Mouse (Mus musculus): ENCODE measurements around the gene Stx11. TPM values are rescaled to one million over a fixed set of nuclear protein-coding genes. Genes with fewer than 3 reads are reported as not detected.
"Not testable (repeated sequence)": the region's sequence is repeated elsewhere in the genome, so short reads cannot be mapped to it uniquely, and the experiment has no call there.

Stx11 gene
- polyA plus RNA-seq, 1 experiment from 2014 or later: 2.1 TPM

DNA sequence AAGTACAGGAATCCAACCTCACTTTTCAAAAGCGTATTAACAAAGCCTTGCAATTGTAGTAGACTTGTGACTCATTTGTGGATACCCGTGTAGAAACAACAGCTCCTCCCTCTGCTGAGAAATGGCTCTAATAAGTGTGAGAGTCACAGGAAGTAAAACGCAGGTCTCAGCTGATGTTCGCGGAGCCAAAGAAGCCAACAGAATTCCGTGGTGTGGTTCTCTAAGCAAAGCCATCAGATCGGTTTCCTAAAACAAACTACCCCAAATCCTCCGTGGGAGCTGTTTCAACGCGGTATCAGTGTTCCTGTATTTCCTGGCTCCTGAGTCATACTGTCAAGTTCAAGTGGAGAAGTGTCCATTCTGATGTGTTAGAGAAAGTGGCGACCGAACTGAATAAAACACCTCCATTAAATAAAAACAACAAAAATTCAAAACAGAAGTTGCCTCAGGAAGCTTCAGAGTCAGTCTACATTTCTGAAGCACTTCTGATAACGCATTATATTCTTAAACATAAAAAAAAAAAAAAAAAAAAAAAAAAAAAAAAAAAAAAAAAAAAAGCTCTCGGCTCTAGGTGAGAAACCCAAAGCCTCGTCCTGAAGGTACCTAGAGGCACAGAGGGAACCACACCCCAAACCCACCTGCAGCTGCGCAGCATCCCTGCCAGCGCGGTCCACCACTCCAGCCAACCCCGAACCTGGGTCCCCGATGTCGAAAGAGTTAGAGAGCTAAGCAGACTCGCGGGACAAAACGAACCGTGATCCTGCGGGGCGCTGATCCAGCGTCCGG, 543 bp downstream of the Stx11 start:
- H3K9me3 ChIP-seq (ENCODE audit: control insufficient read depth, low read length): no peaks in the 10 kb centered on the region
- peak overlapping the region; percentile 79 for H3K4me3 ChIP-seq (ENCODE audit: low read length)
- H3K4me1 ChIP-seq (ENCODE audit: control insufficient read depth, insufficient read depth, low read depth, low read length): no peaks in the 10 kb centered on the region
- no peaks in the 10 kb centered on the region for H3K36me3 ChIP-seq (ENCODE audit: control insufficient read depth, insufficient read depth, low read length)
- peak; percentile 73 for ATAC-seq
- H3K27ac ChIP-seq (ENCODE audit: low read depth, low read length): no peak overlapping the region
- H3K4me2 ChIP-seq (ENCODE audit: low read length): peak overlapping the region; percentile 95
- peak overlapping the region; percentile 78 for H3K9ac ChIP-seq (ENCODE audit: low read depth, low read length)
- 5% methylated on average over 29 of the region's 29 CpGs for WGBS
- H3K27me3 ChIP-seq (replicated peaks; ENCODE audit: control insufficient read depth, insufficient read depth, low read length): no peaks in the 10 kb centered on the region; the same call in 1 of the 2 replicates

DNA sequence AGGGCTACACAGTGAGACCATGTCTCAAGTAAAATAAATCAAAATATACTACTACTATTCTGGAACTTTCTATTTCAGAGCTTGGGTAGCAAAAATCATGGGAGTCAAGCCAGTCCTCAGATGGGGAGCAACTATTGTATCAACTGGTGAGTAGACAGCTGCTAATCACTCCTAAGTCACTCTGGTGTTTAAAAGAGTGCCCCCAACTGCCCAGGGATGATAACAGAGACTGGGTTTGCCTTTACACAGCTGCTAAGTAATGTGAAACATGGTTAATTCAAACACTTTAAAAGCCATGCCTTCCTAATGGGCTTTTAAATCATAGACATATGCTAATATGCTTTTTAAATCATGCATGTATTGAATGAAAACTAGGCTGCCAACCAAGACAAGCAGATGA, 1.9 kb downstream of the Stx11 start:
- Histone ChIP-seq H3K9me3 (ENCODE audit: control insufficient read depth, low read length) (no peaks in the 10 kb centered on the region), H3K27ac (ENCODE audit: low read depth, low read length) (no peak overlapping the region), H3K4me1 (ENCODE audit: control insufficient read depth, insufficient read depth, low read depth, low read length) (no peaks in the 10 kb centered on the region), H3K4me2 (ENCODE audit: low read length) (no peak overlapping the region), H3K36me3 (ENCODE audit: control insufficient read depth, insufficient read depth, low read length) (no peaks in the 10 kb centered on the region), H3K27me3 (replicated peaks; ENCODE audit: control insufficient read depth, insufficient read depth, low read length) (no peaks in the 10 kb centered on the region; the same call in 1 of the 2 replicates), H3K9ac (ENCODE audit: low read depth, low read length) (no peak overlapping the region), H3K4me3 (ENCODE audit: low read length) (no peak overlapping the region)
- no peak for ATAC-seq

GRCm38 (mm10) chr10:12961546-12961945, 2.6 kb downstream of the Stx11 start:
- no peak overlapping the region for H3K4me2 ChIP-seq (ENCODE audit: low read length)
- no peaks in the 10 kb centered on the region; the same call in 1 of the 2 replicates for H3K27me3 ChIP-seq (replicated peaks; ENCODE audit: control insufficient read depth, insufficient read depth, low read length)
- no peak for ATAC-seq
- 89% methylated on average over 8 of the region's 8 CpGs for WGBS
- H3K4me3 ChIP-seq (ENCODE audit: low read length): no peak overlapping the region
- no peaks in the 10 kb centered on the region for H3K4me1 ChIP-seq (ENCODE audit: control insufficient read depth, insufficient read depth, low read depth, low read length)
- no peak overlapping the region for H3K9ac ChIP-seq (ENCODE audit: low read depth, low read length)
- no peaks in the 10 kb centered on the region for H3K36me3 ChIP-seq (ENCODE audit: control insufficient read depth, insufficient read depth, low read length)
- no peak overlapping the region for H3K27ac ChIP-seq (ENCODE audit: low read depth, low read length)
- H3K9me3 ChIP-seq (ENCODE audit: control insufficient read depth, low read length): no peaks in the 10 kb centered on the region

DNA sequence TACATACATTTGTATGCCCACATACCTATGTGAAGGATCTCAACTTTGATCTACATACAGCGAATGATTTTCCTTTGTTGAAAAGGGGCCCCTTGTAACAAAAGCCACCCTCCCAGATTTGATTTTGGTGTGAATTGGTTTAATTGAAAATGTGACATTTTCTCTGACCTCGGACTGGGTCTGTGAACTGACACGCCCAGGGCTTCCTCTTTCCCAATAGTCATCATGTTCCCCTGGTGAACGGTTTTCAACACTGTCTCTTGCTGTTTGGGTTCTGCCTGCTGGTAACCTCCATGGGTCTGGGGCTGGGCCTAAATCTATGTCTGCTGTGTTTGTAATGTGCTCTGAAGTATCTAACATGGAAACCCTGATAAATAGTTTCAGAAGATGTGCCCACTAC, 6.8 kb downstream of the Stx11 start:
- Histone ChIP-seq H3K4me2 (ENCODE audit: low read length) (no peak overlapping the region), H3K9me3 (ENCODE audit: control insufficient read depth, low read length) (no peaks in the 10 kb centered on the region), H3K4me1 (ENCODE audit: control insufficient read depth, insufficient read depth, low read depth, low read length) (no peaks in the 10 kb centered on the region), H3K36me3 (ENCODE audit: control insufficient read depth, insufficient read depth, low read length) (no peaks in the 10 kb centered on the region), H3K27ac (ENCODE audit: low read depth, low read length) (no peak overlapping the region), H3K4me3 (ENCODE audit: low read length) (no peak overlapping the region), H3K9ac (ENCODE audit: low read depth, low read length) (no peak overlapping the region), H3K27me3 (replicated peaks; ENCODE audit: control insufficient read depth, insufficient read depth, low read length) (no peaks in the 10 kb centered on the region)
- WGBS: 70% methylated on average over 4 of the region's 4 CpGs
- ATAC-seq: no peak

GRCm38 (mm10) chr10:12955831-12956230, 8.3 kb downstream of the Stx11 start:
- H3K9me3 ChIP-seq (ENCODE audit: control insufficient read depth, low read length): no peaks in the 10 kb centered on the region
- no peak overlapping the region for H3K27ac ChIP-seq (ENCODE audit: low read depth, low read length)
- no peaks in the 10 kb centered on the region for H3K27me3 ChIP-seq (replicated peaks; ENCODE audit: control insufficient read depth, insufficient read depth, low read length)
- no peak overlapping the region for H3K4me3 ChIP-seq (ENCODE audit: low read length)
- no peak for ATAC-seq
- H3K4me2 ChIP-seq (ENCODE audit: low read length): no peak overlapping the region
- no peaks in the 10 kb centered on the region for H3K36me3 ChIP-seq (ENCODE audit: control insufficient read depth, insufficient read depth, low read length)
- WGBS: 48% methylated on average over 1 of the region's 1 CpGs
- no peak overlapping the region for H3K9ac ChIP-seq (ENCODE audit: low read depth, low read length)
- H3K4me1 ChIP-seq (ENCODE audit: control insufficient read depth, insufficient read depth, low read depth, low read length): no peaks in the 10 kb centered on the region

DNA sequence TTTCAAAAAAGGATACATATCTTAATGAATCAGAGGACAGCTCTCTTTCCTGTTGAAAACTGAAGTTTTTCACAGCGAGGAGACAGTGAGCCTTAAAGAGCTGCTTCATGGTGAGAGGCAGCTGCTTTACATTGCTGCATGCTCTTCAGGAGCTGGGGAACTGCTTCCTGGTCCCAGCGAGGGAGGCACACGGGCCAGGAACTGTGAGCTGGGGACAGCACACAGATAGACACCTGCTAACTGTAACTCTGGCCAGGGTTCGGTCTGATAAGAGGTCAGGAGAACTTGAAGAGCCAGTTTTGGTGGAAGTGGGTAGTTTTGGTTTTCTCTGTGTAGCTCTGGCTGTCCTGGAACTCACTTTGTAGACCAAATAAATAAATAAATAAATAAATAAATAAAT, 12.7 kb downstream of the Stx11 start:
- H3K27ac ChIP-seq (ENCODE audit: low read depth, low read length); H3K4me1 ChIP-seq (ENCODE audit: control insufficient read depth, insufficient read depth, low read depth, low read length); H3K9me3 ChIP-seq (ENCODE audit: control insufficient read depth, low read length); H3K27me3 ChIP-seq (replicated peaks; ENCODE audit: control insufficient read depth, insufficient read depth, low read length); H3K9ac ChIP-seq (ENCODE audit: low read depth, low read length); H3K36me3 ChIP-seq (ENCODE audit: control insufficient read depth, insufficient read depth, low read length); H3K4me3 ChIP-seq (ENCODE audit: low read length); ATAC-seq; H3K4me2 ChIP-seq (ENCODE audit: low read length): not testable (repeated sequence)
- 57% methylated on average over 4 of the region's 4 CpGs for WGBS

DNA sequence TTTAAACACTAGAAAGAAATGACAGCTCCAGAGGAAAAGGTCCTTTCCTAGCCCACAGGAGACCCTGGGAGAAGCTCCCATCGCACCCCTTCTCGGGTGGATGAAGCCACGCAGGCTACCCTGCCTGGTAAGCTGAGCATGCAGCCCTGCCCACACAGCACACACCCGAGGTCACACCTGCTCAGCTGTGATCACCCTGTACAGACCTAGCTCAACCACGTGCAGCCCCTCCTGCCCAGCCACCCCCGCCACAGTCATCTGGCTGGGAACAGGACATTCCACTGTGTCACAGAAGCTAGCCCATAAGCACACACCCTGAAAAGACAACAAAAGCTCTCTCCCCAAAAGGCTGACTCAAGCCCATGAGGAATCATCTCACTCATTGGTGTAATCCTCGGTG, 14.8 kb downstream of the Stx11 start:
- no peaks in the 10 kb centered on the region for H3K4me1 ChIP-seq (ENCODE audit: control insufficient read depth, insufficient read depth, low read depth, low read length)
- H3K36me3 ChIP-seq (ENCODE audit: control insufficient read depth, insufficient read depth, low read length): no peaks in the 10 kb centered on the region
- ATAC-seq: no peak
- H3K27me3 ChIP-seq (replicated peaks; ENCODE audit: control insufficient read depth, insufficient read depth, low read length): no peaks in the 10 kb centered on the region
- no peak overlapping the region for H3K4me2 ChIP-seq (ENCODE audit: low read length)
- no peak overlapping the region for H3K9ac ChIP-seq (ENCODE audit: low read depth, low read length)
- H3K27ac ChIP-seq (ENCODE audit: low read depth, low read length): no peak overlapping the region
- H3K9me3 ChIP-seq (ENCODE audit: control insufficient read depth, low read length): no peaks in the 10 kb centered on the region
- WGBS: 85% methylated on average over 7 of the region's 7 CpGs
- H3K4me3 ChIP-seq (ENCODE audit: low read length): no peak overlapping the region

- ATAC-seq: no peak
- no peak overlapping the region for H3K4me2 ChIP-seq (ENCODE audit: low read length)
- H3K4me3 ChIP-seq (ENCODE audit: low read length): no peak overlapping the region
- no peaks in the 10 kb centered on the region for H3K4me1 ChIP-seq (ENCODE audit: control insufficient read depth, insufficient read depth, low read depth, low read length)
- H3K27me3 ChIP-seq (replicated peaks; ENCODE audit: control insufficient read depth, insufficient read depth, low read length): no peaks in the 10 kb centered on the region
- H3K36me3 ChIP-seq (ENCODE audit: control insufficient read depth, insufficient read depth, low read length): no peaks in the 10 kb centered on the region
- H3K9me3 ChIP-seq (ENCODE audit: control insufficient read depth, low read length): no peaks in the 10 kb centered on the region
- H3K9ac ChIP-seq (ENCODE audit: low read depth, low read length): no peak overlapping the region
- H3K27ac ChIP-seq (ENCODE audit: low read depth, low read length): no peak overlapping the region
- WGBS: 90% methylated on average over 3 of the region's 3 CpGs
Measured at GRCm38 (mm10) chr10:12947606-12948005, 16.5 kb downstream of the Stx11 start.

GRCm38 (mm10) chr10:12941018-12941761, 22.9 kb downstream of the Stx11 start:
- H3K4me1 ChIP-seq (ENCODE audit: control insufficient read depth, insufficient read depth, low read depth, low read length): peaks cover 7% of the 10 kb centered on the region
- no peaks in the 10 kb centered on the region for H3K36me3 ChIP-seq (ENCODE audit: control insufficient read depth, insufficient read depth, low read length)
- no peaks in the 10 kb centered on the region for H3K27me3 ChIP-seq (replicated peaks; ENCODE audit: control insufficient read depth, insufficient read depth, low read length)
- peak; percentile 95 for ATAC-seq
- 5% methylated on average over 63 of the region's 63 CpGs for WGBS
- peak overlapping the region; percentile 65 for H3K4me2 ChIP-seq (ENCODE audit: low read length)
- peak overlapping the region; percentile 19; the same call in 1 of the 2 replicates for H3K27ac ChIP-seq (ENCODE audit: low read depth, low read length)
- H3K9ac ChIP-seq (ENCODE audit: low read depth, low read length): peak overlapping the region; percentile 63
- peak overlapping the region; percentile 41 for H3K4me3 ChIP-seq (ENCODE audit: low read length)
- no peaks in the 10 kb centered on the region for H3K9me3 ChIP-seq (ENCODE audit: control insufficient read depth, low read length)
